Mouse (Mus musculus) CH12.LX (cell line): ENCODE results near the gene Med15.

Experiments used
- CTCF ChIP-seq, 2 experiments: IDR thresholded peaks in 1 of 2; conservative IDR thresholded peaks in 1 of 2; 2 replicates each; pipeline ENCODE4 v1.5.1; 2011 to 2012; ENCODE audit warnings: low read depth in 2 of 2, low read length in 2 of 2, improper control_type of control experiment in 1 of 2, inconsistent platforms in 1 of 2, mild to moderate bottlenecking in 1 of 2, moderate library complexity in 1 of 2
- MAFK ChIP-seq: IDR thresholded peaks from 2 replicates; pipeline ENCODE4 v1.6.1; 2011; ENCODE audit warnings: low read length, improper control_type of control experiment; ENCODE audit not compliant: insufficient replicate concordance
- RAD21 ChIP-seq: IDR thresholded peaks from 2 replicates; pipeline ENCODE4 v1.6.1; 2011; ENCODE audit warnings: low read depth, mild to moderate bottlenecking, low read length, improper control_type of control experiment, moderate library complexity
- USF1 ChIP-seq: IDR thresholded peaks from 2 replicates; pipeline ENCODE4 v1.6.1; 2014; ENCODE audit warnings: low read depth, mild to moderate bottlenecking, inconsistent platforms, low read length, improper control_type of control experiment

DNA sequence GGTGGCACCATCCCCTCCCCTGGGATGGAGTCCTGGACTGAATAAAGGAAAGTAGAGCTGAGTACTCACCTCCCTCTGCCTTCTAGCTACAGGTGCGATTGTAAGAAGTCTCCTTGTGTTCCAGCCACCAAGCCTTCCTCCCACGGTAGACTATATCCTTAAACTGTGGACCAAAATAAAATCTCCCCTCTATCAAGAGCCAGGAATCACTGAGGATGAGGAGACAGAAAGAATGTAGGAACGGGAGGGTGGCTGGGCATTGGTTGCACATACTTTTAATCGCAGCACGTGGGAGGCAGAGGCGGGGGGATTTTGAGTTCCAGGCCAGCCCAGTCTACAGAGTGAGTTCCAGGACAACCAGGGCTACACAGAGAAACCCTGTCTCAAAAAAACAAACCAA lies 260 bp downstream of the Med15 start:
- TF ChIP-seq RAD21 (no peak), MAFK (no peak), USF1 (no peak), CTCF (conservative IDR thresholded peaks at IDR 0.05 in 1 of 2, IDR thresholded peaks at IDR 0.05 in 1 of 2; ENCODE audit: low read depth in 2 of 2, low read length in 2 of 2) (no peak)
